Mouse (Mus musculus) splenic B cell, adult 2 months (primary cell): ENCODE results near the gene Nup153.
A peak's percentile ranks its signal among the peaks of the same experiment; 100 is the strongest.

Experiments
- DNase-seq: peaks from one replicate; pipeline ENCODE4 v3.0.0-alpha.2; 2011; ENCODE audit warnings: low read depth, low spot score
- H3K27me3 ChIP-seq: 2 replicates; pipeline ENCODE4 v1.6.1; 2012; ENCODE audit warnings: mild to moderate bottlenecking, low read length, moderate library complexity, mixed read lengths; ENCODE audit not compliant: control insufficient read depth, poor library complexity, insufficient read depth, severe bottlenecking
- H3K36me3 ChIP-seq: 2 replicates; pipeline ENCODE4 v1.6.1; 2012; ENCODE audit warnings: mild to moderate bottlenecking, low read length, moderate library complexity, mixed read lengths; ENCODE audit not compliant: control insufficient read depth, poor library complexity, insufficient read depth, severe bottlenecking

Nup153 gene

GRCm38 (mm10) chr13:46727837-46728268, at the start of gene Nup153:
TSS of gene Nup153 (minus strand) at chr13:46727940.
- H3K36me3 ChIP-seq = no peaks in the 10 kb centered on the region
- peak; percentile 99 for DNase-seq
- no peaks in the 10 kb centered on the region for H3K27me3 ChIP-seq

GRCm38 (mm10) chr13:46777461-46777860, 49.7 kb upstream of the Nup153 start:
- H3K27me3 ChIP-seq = no peaks in the 10 kb centered on the region
- H3K36me3 ChIP-seq = no peaks in the 10 kb centered on the region
- no peak for DNase-seq

GRCm38 (mm10) chr13:46776636-46777305, 49.0 kb upstream of the Nup153 start:
- Histone ChIP-seq H3K27me3 (no peaks in the 10 kb centered on the region), H3K36me3 (no peaks in the 10 kb centered on the region)
- DNase-seq = no peak

GRCm38 (mm10) chr13:46774998-46775397, 47.3 kb upstream of the Nup153 start:
- Histone ChIP-seq H3K36me3 (no peaks in the 10 kb centered on the region), H3K27me3 (no peaks in the 10 kb centered on the region)
- no peak for DNase-seq

GRCm38 (mm10) chr13:46772581-46772980, 44.8 kb upstream of the Nup153 start:
- DNase-seq = no peak
- Histone ChIP-seq H3K27me3 (no peaks in the 10 kb centered on the region), H3K36me3 (no peaks in the 10 kb centered on the region)

GRCm38 (mm10) chr13:46765361-46765760, 37.6 kb upstream of the Nup153 start:
- no peak for DNase-seq
- H3K27me3 ChIP-seq = no peaks in the 10 kb centered on the region
- H3K36me3 ChIP-seq = no peaks in the 10 kb centered on the region

GRCm38 (mm10) chr13:46763210-46763609, 35.5 kb upstream of the Nup153 start:
- DNase-seq = no peak
- no peaks in the 10 kb centered on the region for H3K36me3 ChIP-seq
- H3K27me3 ChIP-seq = no peaks in the 10 kb centered on the region

GRCm38 (mm10) chr13:46760921-46761320, 33.2 kb upstream of the Nup153 start:
- Histone ChIP-seq H3K27me3 (no peaks in the 10 kb centered on the region), H3K36me3 (no peaks in the 10 kb centered on the region)
- no peak for DNase-seq

GRCm38 (mm10) chr13:46759281-46759809, 31.6 kb upstream of the Nup153 start:
- no peak for DNase-seq
- Histone ChIP-seq H3K27me3 (no peaks in the 10 kb centered on the region), H3K36me3 (no peaks in the 10 kb centered on the region)

GRCm38 (mm10) chr13:46758627-46759026, 30.9 kb upstream of the Nup153 start:
- DNase-seq = no peak
- Histone ChIP-seq H3K36me3 (no peaks in the 10 kb centered on the region), H3K27me3 (no peaks in the 10 kb centered on the region)

- DNase-seq = no peak
- Histone ChIP-seq H3K36me3 (no peaks in the 10 kb centered on the region), H3K27me3 (no peaks in the 10 kb centered on the region)
These were observed 30.2 kb upstream of the Nup153 start for GRCm38 (mm10) chr13:46757946-46758345.

GRCm38 (mm10) chr13:46753294-46753693, 25.6 kb upstream of the Nup153 start:
- Histone ChIP-seq H3K36me3 (no peaks in the 10 kb centered on the region), H3K27me3 (no peaks in the 10 kb centered on the region)
- no peak for DNase-seq

GRCm38 (mm10) chr13:46752566-46753229, 25.0 kb upstream of the Nup153 start:
- Histone ChIP-seq H3K36me3 (no peaks in the 10 kb centered on the region), H3K27me3 (no peaks in the 10 kb centered on the region)
- DNase-seq = no peak

- Histone ChIP-seq H3K27me3 (no peaks in the 10 kb centered on the region), H3K36me3 (no peaks in the 10 kb centered on the region)
- DNase-seq = no peak
These were observed 20.6 kb upstream of the Nup153 start for GRCm38 (mm10) chr13:46748138-46748873.

GRCm38 (mm10) chr13:46743821-46744220, 16.1 kb upstream of the Nup153 start:
- DNase-seq = no peak
- no peaks in the 10 kb centered on the region for H3K36me3 ChIP-seq
- no peaks in the 10 kb centered on the region for H3K27me3 ChIP-seq
